Mouse (Mus musculus) frontal cortex, adult 2 months (tissue): ENCODE data around the gene Dmbx1. TPM values are rescaled to one million over a fixed set of nuclear protein-coding genes. Genes with fewer than 3 reads are reported as not detected.
A peak's percentile ranks its signal among the peaks of the same experiment; 100 is the strongest.

Experiments
- DNase-seq, 2 experiments: peaks; one replicate each; pipeline ENCODE4 v3.0.0; 2022; ENCODE audit warnings: low spot score in 1 of 2; ENCODE audit errors: extremely low spot score in 1 of 2
- polyA plus RNA-seq: library from polyadenylated mRNA; depleted of rRNA; stranded (reverse); fragments of >200 nt; gene quantifications from 2 replicates; pipeline ENCODE4 v1.2.3, GENCODE M21; 2012

Gene Dmbx1
- polyA plus RNA-seq, 1 experiment, result 0.12 TPM

DNA sequence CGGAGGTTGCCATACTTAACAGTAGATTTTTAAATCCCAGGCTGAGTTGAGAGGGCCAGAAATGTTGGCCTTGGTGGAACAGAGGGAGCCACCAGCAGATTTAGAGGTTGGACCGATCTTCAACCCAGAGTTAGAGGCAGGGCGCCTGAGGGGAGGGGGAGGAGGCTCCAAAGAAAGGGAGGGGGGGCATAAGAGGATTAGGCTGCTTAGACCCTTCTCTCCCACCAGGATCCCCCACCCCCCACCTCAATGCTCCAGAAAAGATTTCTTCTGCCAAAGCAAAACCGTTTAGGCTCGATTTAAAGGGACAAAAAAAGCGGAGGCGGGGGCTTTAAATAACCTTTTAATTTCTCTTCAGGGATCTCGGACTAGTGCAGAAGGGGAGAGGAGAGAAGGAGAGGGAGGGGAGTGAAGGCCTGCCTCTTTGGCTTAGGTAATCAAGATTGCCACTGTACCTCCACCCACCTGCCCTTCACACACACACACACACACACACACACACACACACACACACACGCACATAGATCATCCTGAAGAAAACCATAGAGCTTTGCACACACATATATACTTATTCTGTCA lies 1.6 kb upstream of the Dmbx1 start:
- DNase-seq, result no peak

DNA sequence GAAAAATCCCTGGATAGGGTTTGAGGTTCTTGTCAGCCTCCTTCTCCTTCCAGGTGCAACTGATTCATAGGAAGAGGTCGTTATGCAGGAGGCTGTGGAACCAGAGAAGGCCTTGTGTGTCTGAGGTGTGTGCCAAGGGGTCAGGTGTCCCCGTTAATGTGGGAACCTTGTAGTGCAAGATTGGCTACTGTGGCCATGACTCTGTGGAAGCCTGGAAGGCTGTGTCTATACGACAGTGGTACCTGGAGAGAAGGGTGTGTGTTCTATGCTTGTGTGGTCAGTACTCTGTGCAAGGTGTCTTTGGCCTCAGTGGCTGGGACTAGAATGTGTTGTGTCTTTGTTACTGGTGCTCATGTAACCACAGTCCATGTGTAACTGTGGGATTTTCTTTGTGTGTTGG lies 955 bp upstream of the Dmbx1 start:
- no peak for DNase-seq

DNA sequence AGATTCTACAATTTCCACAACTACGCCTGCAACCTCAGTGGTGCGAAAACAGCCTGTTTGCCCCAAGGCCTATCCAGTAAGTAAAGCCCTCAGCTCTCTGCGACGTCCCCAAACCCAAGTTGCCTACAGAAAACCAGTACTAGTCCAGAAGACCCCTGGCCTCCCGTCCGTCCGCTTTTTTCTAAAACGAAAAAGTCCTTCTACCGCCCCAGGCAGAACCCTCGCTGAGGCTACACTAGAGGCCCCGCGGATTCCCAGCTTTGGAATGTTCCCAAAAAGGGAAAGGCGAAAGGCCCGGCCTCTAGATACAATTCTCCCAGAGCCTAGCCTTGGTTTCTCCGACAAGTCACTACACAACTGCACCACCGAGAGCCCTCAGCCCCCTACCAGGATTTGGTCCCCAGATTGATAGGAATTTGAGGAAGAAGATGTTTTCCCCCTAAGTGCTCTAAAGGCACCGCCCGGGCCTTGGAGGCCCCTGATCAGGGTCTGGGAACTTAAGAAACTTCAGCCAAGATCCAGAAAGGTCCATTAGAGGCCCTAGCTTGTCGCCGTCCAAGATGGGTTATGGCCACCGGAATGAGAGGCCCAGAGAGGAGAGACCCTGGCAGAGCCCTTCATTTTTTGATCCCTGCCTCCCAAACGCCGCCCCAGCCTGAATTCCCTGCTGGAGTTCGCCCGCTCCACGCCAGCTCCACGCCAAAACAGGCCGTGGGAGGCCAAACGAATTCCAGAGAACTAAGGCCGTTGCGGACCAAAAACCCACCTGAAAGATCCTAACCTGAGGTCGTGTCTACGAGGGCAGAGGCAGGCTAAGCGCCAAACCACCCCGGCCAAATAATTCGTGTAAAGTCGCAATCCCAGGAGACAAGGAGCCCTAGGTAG lies 1.2 kb downstream of the Dmbx1 start:
- no peak for DNase-seq

DNA sequence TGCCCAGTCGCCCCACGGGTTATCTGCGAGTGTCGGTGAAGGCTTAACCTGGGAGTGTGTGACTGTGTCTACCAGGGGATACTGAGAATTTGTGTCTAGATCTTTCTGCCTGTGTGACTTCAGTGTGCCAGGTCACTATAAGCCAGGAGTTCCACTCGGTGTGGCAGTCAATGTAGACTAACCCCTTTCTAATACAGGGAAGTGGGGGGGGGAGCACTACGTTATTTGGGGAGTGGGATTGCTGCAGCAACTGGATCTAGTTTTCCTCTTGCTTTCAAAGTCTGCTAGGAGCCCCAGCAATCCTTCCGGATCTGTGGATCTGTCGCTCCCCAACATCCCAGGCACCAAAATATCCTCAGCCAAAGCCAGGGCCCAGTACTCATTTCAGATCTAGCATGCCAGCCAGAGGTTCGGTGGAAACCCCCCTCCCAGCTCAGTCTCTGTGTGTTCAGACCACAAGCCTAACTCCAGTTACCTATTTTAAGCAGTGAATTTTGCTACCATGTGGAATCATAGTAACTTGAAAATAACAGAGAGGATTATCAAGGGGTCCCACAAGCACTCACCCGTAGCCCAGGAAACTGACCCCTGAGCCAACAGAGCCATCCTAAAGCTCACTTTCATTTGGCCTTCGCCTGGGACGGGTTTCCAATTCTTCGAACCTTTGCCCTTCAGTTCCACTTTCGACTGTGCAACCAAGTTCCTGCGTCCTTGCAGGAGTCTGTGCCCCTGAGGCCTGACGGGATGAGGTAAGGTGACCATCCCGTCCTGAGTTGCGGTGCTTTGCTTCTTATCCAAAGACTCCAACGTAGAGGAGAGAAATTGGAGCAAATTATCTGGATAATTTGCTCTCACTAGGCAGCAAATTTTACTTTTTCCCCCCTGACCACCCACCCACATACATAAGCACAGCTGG lies 2.4 kb downstream of the Dmbx1 start:
- DNase-seq, result no peak

DNA sequence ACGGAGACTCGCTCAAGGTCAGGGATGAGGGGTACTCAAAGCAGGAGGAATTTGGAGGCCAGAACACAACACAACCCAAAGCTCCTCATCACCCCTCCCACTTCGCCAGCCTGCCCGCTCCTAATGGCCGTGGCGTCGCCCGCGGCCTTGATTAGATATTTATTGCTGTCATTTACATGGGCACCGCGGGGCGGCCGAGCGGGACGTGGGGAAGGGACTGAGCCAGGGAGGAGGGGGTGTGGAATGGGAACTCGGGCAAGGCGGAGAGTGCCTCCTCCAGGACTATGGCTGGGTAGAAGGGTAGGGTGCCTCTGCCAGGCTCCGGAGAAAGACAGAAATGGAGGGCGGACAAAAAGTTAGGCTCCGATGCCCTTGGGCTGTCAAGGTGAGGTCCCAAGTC lies 3.1 kb downstream of the Dmbx1 start:
- DNase-seq, result no peak

DNA sequence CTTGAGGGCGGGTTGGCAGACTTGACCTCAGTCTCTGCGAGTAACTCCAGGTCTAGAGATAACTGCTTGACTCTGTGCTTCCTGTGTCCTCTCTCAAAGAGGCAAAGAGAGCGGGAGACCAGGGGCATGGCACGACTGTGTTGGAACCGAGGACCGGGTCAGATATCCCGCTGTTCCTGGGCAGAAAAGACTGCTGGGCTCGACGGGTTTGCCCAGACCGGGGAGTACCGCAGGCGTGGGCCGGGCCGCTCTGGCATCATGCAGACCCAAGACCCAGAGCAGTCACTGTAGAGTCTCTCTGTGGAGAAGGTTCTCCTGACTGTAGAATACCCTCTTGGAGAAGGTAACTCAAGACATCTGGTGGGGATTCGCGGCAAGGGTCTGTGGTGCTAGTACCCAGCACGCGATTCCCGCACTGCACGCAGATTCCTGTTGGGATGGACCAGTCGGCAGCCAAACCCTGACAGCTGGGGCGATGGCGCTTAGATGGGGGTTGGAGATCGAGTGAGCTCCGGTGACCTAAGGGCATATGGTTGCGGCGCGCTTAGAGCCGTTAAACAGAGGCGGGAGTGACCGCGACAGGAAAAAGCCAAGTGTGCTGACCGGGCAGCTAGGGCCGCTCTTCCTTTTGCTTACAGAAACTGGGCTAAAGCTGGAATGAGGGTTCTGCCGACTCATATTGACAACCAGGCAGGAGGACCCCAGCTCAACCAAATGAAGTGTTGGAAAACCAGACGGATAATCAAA lies 3.7 kb downstream of the Dmbx1 start:
- DNase-seq, result no peak

DNA sequence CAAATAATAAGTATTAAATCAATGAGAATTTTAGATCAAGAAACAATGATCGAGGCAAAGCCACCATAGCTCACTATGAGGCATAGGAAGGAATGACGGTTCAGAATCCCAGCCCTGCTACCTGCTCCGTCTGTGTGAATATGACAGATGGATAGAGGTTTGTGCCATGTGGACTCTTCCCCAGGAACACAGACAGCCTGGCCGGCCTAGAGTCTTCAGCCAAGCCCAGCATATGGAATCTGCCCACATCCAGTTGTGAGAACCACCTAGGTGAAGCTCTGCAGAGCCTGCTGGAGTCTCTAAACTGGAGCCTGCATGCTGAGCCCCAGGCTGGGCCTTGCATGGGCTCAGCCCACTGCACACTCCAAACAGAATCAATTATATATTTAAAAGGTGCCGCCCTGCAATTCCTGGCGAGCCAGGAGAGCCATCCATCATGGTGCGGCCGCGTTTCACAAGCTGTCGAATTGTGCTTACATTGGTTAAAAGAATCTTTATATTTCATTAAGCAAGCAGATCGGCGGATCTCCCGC lies 8.1 kb downstream of the Dmbx1 start:
- no peak for DNase-seq

DNA sequence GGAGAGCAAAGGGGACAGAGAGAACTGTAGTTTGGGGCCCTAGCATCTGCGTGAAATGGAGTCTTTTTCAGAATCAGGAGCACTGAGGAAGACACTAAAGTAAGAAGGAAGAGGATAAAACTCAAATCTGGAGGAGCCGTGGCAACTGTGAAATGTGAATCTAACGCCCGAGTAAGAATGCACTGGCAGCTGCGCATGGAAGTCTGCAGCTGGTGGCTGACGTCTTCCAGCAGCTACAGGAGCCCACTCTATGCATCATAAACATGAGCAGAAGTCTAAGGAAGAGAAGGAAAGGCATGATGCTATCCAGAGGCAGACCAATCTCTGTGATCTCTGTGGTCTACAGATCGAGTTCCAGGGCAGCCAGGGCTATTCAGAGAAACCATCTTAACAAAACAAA lies 12.1 kb downstream of the Dmbx1 start:
- DNase-seq, result no peak

DNA sequence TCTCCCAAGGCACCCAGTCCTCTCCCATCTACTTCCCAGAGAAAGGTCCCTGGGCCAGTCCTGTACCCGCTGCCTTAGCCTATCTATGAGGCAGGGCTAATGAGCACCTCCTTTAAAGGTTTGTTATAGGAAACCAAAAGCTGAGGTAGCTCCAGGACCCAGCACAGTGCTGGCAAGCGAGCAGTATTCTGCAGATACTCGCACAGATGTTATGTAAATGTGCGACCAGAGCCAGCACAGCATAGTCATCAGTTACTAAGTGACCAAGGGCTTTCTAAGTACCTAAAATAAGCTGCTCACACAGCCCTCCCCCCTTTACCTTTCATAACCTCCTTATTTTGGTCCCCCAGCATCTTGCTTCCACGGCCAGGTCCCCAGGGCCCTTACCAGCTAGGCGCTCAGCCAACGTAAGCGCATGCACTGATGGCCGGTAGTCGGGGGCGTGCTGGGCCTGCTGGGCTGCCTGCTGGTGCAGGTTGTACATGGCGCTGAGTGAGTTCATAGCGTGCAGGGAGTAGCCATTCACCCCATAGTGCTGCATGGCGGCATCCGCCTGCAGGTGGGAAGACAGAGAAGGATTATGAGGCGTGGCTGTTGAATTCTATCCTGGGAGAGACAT lies 16.4 kb downstream of the Dmbx1 start:
- DNase-seq, result no peak

DNA sequence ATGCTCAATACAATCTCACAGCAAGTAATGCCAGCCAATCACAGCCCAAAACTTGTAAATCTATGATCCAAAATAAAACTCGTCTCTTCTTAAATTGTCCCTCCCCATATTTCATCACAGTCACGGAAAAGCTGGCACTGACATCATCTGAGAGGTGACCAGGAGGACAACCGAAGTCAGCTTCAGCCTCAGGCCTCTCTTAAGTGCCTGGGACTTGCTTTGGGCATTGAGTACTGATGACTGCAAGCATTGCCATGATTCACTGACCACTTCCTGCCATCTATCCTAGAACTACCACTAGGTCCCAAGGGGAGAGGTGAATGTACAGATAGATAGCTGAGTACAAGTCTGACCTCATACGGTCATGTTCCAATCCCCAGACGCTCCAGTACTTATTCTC lies 17.0 kb downstream of the Dmbx1 start:
- DNase-seq, result no peak

DNA sequence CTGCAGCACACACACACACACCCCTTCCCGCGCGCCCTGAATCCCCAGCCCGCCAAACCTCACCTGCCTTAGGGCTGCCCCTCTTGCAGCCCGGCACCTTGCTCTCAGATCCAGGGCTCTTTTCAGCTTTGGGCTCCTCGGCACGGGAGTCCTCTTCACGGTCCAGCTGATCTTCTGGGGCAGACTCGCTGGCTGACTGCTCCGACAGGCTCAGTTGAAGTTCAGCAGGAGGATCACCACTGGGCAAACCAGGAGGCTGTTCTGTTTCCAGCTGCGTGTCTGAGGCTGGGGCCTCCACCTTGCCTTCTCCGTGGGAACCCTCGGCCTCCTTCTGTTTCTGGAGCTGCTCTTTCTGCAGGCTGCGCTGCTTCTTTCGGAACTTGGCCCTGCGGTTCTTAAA lies 19.8 kb downstream of the Dmbx1 start:
- DNase-seq, result no peak

DNA sequence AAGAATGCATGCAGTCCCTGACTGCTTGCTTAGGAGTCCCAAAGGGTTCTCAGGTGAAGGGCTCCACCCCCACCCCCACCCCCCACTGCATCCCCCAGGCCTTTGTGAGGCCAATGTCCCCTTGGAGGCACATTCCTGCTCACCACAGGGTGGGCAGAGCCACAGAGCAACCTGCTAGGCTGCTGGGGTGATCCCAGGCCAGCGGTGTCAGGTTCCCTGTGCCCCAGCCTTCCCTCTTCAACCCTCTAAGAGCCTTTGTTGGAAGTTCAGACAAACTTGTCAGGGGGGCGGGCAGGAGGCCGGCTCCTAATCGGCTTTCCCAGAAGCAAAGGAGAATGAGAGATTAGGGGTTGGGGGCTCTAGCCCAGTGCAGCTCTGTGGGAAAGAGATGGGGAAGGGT lies 28.1 kb downstream of the Dmbx1 start:
- no peak for DNase-seq

DNA sequence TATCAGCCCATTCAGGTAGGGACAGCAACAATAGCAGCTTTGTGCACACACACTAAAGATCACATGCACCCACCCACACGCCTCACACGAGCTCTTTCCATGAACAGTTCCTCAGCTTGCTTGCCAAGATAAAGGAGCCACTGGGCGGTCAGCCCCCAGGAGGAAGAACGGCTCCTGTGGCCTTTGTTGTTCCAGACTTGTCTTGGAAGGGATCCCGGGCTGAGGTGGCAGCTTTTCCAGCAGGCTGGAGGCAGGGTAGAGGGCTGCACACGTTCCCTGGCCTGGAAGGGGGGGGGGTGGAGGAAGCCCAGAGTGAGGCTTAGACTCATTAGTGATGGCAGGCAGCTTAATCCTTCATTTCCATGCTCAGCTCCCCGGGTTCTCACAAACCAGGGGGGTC lies 31.1 kb downstream of the Dmbx1 start:
- DNase-seq, result peak in 1 of 2 experiments; percentile 19

DNA sequence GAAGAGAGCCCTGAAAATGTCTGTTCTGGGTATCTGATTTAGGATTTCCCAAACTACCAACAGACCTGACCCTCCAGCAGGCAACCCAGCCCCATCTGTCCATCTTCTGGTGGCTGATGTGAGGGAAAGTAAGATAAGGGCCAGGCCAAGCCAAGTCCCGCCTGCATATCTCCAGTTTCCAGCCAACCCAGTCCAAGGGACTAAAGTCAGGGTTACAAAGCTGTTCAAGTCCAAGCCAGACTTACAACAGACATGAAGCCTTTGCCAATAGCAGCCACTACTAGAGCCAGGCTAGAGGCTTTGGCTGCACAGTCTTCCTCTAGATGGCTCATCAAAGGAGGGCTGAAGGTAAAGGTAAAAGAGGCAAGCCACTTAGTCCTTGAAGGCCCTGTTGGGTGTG lies 31.7 kb downstream of the Dmbx1 start:
- DNase-seq, result no peak

DNA sequence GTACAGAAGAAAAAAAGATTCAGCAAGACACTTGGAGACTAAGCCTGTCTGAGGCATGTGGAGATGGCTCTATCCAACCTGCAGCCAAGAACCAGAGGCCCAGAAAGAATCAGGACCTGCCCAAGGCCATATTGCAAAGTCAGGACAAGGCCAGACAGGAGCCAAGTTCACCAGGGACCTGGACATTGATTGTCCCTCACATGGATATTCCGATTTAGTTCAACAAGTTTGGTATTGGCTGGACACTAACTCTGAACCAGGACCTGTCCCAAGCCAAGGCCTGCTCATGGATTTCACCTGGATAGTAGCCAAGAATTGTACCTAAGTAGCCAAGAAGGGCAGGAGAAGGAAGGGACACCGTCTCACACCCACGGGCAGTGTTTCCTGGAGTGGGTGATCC lies 32.9 kb downstream of the Dmbx1 start:
- DNase-seq, result no peak

DNA sequence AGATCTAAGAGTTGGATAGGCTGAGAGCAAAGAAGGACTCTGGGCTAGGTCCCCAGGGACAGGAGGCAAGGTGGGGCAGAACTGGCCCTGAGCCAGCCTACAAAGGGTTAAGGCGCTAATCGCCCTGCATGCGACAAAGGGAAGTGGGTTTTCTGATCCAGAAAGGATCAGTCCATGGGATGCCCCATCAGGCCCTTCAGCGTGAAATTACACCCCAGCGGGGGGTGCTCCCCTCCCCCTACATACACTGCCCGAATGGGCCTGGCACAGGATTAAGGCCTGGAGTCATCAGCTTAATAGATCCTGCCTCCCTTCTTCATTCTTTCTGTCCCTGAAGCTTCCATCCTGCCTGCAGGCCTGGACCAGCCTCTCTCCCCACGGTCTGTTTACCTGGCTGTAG lies 34.0 kb downstream of the Dmbx1 start:
- DNase-seq, result no peak

DNA sequence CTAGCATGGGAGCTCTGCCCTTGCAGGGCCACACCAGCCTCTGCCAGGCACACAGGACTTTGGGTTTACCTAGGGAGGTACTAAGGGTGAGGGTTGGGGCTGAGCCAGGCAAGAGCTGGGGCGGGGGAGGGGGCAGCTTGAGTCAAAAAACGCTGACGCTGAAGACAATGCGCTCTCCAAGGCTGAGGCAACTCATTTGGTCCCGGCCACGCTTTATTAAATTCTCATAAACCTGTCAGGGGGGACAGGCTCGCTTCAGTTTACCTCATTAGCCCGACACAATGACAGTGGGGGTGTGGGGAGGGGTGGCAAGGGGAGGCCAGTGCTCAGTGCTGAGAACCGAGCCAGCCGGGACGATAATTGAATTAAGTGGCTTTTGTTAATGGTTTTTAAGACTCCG lies 35.4 kb downstream of the Dmbx1 start:
- DNase-seq, result no peak

DNA sequence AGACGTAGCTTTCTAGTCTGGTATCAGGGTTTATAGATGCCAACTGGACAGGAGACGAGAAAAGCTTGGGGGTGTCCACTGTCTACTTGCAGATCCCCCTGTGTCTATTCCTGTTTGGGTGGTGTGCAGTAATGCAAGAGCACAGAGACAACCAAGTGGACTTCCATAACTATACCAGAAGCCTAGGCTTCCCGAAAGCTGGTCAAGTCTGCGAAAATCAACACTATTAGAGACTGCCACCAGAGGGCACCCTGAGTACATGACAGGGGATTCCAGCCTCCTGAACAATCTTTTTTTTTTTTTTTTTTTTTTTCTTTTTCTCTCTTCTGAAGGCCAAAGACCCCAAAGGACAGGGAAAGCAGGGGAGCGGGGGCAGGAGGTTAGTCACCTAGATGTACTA lies 36.9 kb downstream of the Dmbx1 start:
- peak; percentile 49 to 92 for DNase-seq

DNA sequence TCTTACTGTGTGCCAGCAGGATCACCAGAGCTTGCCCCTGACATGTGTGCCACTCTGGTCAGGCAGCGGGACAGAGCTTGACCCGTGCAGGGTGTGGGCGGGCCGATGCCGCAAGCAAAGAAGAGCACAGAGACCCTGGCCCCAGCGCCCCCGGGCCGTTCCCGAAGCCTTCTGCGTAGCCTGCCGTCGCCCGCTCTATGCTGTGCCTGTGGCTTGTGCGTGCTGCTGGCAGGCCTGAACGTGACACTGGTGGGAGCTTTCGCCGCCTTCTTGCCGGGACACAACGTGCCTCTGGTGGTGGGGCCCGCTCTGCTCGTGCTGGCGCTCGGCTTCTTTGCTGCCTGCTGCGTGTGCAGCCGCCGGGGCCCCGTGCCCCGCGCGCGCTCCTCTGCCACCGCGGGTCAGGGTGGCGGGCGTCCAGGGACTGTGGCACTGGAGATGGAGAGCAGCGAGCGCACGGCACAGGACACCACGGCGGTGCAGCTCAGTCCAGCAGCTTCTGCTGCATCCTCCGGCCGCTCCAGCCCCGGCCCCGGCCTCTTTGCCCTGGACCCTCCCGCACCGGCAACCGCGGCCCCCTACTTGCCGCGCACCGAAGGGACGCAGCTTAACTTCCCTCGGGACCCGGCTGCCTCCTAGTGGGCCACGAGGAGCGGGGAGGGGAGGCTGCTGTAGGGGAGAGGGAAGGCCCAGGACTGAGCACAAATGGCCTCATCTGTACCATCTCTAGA lies 41.7 kb downstream of the Dmbx1 start:
- DNase-seq, result no peak
